Mouse (Mus musculus) urinary bladder, adult 18-20 months (tissue): Measurements from ENCODE around the gene Gstp2.

Source experiments
- DNase-seq, 2 experiments: peaks; one replicate each; pipeline ENCODE4 v3.0.0; 2022; ENCODE audit warnings: low spot score in 2 of 2, mixed read lengths in 2 of 2

Gstp2 gene

DNA sequence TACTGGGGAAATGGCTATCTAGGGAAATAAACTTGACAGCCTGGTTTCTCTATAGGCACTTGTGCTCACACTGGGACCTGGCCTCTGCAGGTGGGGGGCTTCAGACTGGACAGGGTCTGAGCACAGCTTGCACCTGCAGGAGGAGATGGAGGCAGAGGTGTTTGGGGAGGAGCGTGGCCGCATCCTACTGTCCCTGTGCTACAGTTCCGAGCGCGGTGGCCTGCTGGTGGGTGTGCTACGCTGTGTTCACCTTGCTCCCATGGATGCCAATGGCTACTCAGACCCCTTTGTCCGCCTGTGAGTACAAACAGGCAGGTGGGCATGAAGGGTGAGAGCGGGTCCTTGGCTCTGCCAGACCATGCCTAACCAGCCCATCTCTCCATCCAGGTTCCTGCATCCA lies 39.9 kb downstream of the Gstp2 start:
- no peak for DNase-seq

DNA sequence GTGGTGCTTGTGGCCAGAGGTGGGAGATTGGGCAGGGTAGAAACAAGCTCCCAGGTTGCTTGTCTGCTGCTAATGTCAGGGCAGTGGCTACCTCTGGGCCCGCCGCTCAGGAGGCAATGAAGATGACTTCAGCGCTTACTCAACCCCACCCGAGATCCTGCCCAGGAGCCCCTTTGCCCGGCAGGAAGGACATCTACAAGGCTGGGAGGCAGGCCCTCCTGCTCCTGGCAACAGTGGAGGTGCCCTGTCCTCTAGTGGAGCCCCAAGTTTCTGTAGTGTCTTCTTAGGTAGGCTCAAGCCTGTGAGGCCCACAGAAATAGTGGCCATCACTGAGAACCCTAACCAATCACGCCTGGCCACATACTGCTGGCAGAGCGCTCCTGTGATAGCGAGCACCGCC lies 40.7 kb downstream of the Gstp2 start:
- no peak for DNase-seq

DNA sequence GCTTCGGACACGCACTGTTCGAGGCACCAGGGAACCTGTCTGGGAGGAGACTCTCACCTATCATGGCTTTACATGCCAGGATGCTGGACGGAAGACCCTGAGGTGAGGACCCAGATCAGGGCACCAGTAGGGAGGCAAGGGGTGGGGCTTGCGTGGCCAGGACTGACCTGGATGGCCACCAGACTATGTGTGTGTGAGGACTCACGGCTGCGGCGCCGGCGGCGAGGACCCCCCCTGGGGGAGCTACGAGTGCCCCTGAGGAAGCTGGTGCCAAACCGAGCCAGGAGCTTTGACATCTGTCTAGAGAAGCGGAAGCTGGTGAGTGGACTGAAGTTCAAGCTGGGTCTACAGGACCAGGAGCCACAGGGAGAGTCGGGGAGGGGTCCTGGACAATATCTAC lies 41.5 kb downstream of the Gstp2 start:
- DNase-seq: no peak

DNA sequence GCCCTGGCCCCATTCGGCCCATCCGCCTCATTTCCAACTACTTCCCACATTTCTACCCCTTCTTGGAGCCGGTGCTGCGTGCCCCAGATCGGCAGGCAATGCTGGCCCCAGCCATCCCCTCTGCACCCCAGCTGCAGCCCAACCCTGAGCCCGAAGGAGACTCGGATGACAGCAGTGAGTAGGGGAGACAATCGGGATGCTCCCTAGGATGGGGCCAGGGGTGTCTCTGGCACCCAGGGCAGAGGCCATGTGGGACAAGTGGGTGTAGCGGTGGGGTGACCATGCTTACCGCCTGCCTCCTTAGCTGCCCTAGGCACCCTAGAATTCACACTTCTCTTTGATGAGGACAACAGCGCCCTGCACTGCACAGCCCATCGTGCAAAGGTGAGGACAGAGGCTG lies 42.2 kb downstream of the Gstp2 start:
- DNase-seq: no peak

DNA sequence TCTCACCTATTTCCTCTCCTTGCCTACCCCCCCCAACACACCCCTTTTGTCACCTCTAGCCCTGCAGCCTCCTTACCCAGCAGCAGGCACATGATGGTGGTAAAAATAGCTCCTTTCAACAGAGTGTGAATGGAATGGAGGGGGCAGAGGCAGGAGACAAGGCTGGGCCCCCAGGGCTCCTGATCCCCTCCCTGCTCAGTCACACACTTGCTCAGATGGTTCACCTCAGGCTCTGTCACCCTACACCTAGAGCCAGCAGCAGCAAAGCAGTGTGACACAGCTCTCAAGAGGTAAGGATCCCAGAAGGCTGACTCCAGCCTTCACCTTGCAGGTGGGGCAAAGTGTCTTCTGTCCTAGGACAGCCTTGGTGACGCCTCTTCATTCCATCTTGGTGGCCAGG lies 42.7 kb downstream of the Gstp2 start, which contains the start of gene Doc2g:
Doc2g (plus strand) TSS at position 202 of the 400 bp plus-strand sequence.
- DNase-seq: no peak

- DNase-seq: no peak
These were observed 44.1 kb downstream of the Gstp2 start for GRCm38 (mm10) chr19:4001752-4002151.

DNA sequence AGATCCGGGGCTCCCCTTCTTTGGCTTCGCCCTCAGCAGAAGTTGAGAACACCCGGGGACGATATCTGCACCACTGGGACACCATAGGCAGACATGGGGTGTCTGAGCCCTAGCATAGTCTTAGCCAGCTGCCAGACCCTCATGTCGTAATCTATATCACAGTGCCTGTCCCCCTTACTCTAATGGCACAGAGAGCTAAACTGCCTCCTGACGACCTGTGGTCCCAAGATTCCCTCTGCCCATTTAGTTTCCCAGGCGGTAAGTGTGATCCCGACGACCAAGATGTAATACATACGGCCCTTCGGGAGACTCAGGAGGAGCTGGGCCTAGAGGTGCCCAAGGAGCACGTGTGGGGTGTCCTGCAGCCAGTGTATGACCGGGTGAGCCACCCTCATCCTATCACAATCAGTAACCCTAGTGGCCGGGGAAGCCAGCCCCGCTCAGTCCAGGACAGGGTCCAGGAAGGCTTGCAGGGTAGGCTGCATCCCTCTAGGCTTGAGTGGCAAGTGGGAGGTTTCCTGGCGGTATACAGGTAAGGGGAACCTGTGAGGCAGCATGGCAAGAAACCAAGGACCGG lies 44.8 kb downstream of the Gstp2 start:
- no peak for DNase-seq

GRCm38 (mm10) chr19:4000119-4000900 lies 45.5 kb downstream of the Gstp2 start, which contains the start of the genes Nudt8 and Gm49405:
Nudt8 (plus strand) TSS chr19:4000580.
Gm49405 (plus strand) TSS chr19:4000626.
- DNase-seq: peak; percentile 94 to 96

- no peak for DNase-seq
These were observed 46.6 kb downstream of the Gstp2 start for GRCm38 (mm10) chr19:3999121-3999730.

DNA sequence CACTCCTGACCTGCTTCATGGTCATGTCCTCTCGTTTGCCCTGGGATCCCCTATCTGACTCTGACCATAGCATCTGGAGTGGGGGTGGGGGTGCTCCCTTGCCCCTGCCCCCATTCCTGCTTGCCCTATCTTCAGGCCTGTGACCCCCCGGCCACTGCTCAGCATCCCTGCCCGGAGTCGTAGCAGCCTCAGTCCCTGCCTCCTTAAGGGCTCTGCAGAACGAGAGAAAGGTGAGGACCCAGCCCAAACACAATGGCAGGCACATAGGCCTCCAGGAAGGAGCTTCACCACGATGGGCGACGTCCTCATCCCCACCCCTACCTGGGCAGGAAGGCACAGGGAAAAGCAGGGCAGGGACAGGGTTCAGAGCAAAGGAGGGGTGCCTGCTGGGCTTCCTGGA lies 47.5 kb downstream of the Gstp2 start:
- DNase-seq: no peak

GRCm38 (mm10) chr19:3997231-3997630 lies 48.6 kb downstream of the Gstp2 start:
- no peak for DNase-seq

GRCm38 (mm10) chr19:3996747-3997146 lies 49.1 kb downstream of the Gstp2 start:
- DNase-seq: no peak

DNA sequence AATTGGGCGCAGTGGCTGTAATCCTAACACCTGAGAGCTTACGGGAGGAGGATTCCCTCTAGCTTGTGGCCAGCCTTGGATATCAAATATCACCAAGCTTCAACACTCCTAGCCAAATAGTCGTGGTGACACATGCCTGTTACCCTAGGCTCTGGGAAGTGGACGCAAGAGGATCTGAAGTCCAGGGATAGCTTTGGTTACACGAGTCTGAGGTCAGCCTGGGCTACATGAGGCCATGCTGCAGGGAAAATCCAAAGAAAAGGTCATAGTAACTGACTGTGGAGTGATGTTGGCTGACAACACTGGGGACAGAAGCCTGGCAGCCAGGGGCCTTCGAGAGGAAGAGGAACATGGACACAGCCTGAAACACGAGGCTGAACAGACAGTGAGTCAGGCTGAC lies 49.7 kb downstream of the Gstp2 start:
- no peak for DNase-seq

GRCm38 (mm10) chr19:3995505-3995904 lies 50.3 kb downstream of the Gstp2 start:
- DNase-seq: no peak

GRCm38 (mm10) chr19:3994932-3995331 lies 50.9 kb downstream of the Gstp2 start:
- DNase-seq: no peak

DNA sequence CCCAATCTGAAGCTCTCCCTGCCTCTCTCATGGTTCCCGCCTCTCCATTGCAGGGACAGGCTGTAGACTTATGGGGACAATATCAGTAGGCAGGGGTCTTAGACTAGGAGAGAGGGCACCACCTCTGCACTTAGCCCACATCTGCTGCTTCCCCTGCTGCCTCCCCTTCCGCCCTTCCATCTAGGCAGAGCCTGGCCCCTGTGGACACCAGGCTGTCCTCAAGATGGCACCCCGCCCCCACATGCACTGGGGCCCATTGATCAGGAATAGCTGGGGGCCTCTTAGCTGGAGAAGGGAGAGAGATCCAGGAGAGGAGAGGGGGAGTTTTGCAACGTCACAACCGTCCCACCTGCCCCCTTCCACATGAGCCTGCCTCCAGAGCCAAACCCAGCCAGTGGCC lies 53.4 kb downstream of the Gstp2 start, which contains the start of gene Tbx10:
Tbx10 (plus strand) TSS at position 337 of the 400 bp plus-strand sequence.
- DNase-seq: no peak

DNA sequence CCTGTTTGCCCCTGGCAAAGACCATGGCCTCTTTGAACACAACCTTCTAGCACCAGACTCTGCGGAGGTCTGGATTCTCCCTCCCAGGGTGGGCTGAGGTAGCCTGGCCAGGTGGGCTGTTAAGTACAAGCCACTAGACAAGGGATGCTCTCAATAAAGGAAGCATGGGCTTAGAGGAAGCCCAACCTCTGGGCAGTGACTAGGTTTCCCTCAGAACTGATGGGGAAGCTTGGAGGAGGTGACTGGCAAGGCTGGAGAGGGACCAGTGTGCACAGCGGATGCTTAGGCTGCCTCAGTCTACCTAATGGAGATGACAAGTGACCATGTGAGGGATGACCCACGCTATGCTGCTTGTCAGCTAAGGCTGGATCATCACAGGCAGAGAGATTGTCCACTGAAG lies 53.9 kb downstream of the Gstp2 start:
- no peak for DNase-seq

DNA sequence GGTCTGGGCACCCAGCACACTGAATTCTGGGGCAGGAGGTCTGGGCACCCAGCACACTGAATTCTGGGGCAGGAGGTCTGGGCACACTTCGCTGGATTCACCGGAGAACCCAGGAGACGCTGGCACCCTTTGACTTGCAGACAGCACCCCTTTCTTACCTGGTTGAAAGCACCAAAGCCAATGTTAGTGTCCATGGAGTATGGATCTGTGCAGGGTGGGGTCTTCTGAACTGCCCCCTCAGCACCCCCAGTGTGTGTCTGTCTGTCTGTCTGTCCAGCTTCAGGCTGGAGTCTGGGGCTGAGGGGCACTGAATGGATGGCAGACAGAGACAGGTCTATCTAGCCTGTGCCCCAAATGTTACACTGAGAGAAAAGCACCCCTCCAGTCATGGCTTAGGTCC lies 54.3 kb downstream of the Gstp2 start:
- DNase-seq: no peak

GRCm38 (mm10) chr19:3990804-3991203 lies 55.0 kb downstream of the Gstp2 start:
- DNase-seq: no peak
